Mouse (Mus musculus): ENCODE results near the gene Pi4k2b.

DNA sequence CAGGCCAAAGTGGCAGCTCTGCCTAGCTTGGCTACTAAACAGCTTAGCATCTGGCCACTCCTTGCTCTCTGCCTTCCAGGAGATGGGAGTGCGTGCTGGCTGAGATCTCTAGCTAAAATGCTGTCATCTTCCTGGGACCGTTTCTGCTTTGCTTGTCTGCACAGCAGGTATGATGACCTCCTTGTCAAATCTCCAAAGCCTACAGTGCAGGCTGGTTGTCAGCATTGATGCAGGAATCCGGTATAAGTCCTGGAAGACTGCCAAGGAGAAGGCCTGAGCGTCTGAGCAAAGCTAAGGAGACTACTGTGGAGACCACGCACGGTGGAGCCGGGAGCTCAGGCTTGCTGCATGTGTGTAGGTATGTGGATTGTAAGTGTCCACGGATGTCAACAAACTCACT is 33.9 kb downstream of the Pi4k2b start, which contains the start of gene Zcchc4:
- TF ChIP-seq CTCF (conservative IDR thresholded peaks at IDR 0.05; ENCODE audit: insufficient read depth, insufficient read length, low read depth, low read length) (no peak), POLR2A (IDR thresholded peaks at IDR 0.05; ENCODE audit: low read depth, low read length) (no peak)

Measured in kidney, adult 2 months (tissue).